In the genomic region with DNA sequence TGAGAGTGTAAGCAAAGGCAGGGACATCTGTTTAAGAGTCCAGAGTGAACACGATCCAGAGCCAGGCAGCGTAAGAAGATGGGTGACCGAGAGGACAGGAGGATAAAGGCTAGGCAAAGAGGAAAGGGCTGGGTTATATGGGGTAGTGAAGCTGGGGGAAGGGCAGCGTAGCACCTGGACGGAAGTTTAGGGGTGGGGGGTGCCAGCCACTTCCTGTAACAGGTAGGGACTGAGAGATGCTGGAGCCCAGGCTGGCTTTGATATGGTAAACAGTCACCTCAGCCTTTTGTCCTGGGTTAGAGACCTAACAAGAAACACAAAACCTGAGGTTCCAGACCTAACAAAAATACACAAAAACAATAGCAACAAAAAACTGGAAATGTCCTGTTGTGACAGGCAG, we compare ENCODE assay signal across 17 mouse cellular contexts. TPM values are rescaled to one million over a fixed set of nuclear protein-coding genes. Genes with fewer than 3 reads are reported as not detected.
DNase-seq lines count a peak whose midpoint lies in the region; ATAC-seq lines count a peak whose summit lies in the region.
"Had no signal": no experiment of that assay in that cellular context is flagged by ENCODE, and none has a peak within 500 bp of the region (broad histone marks: within the 10 kb centered on the region; RNA-seq: fewer than 3 reads in every experiment).

No protein-coding gene starts in this region.

- no peaks in the 10 kb centered on the region for H3K36me3 ChIP-seq in forebrain, embryonic 11.5 days (ENCODE audit: control insufficient read depth, insufficient read depth, low read length)
- no peaks in the 10 kb centered on the region for H3K36me3 ChIP-seq in forebrain, embryonic 10.5 days (replicated peaks)
- H3K36me3 ChIP-seq in intestine, embryonic 14.5 days (ENCODE audit: control insufficient read depth, insufficient read depth, low read length) = no peaks in the 10 kb centered on the region
- no peaks in the 10 kb centered on the region for H3K36me3 ChIP-seq in intestine, embryonic 16.5 days (ENCODE audit: control insufficient read depth, insufficient read depth, low read length)
- H3K36me3 ChIP-seq in embryonic facial prominence, embryonic 14.5 days (ENCODE audit: control insufficient read depth, insufficient read depth, low read length) = no peaks in the 10 kb centered on the region
- H3K36me3 ChIP-seq: G1E; neural tube, embryonic 15.5 days had no signal

- no peak overlapping the region for H3K4me3 ChIP-seq in forebrain, embryonic 11.5 days (ENCODE audit: low read depth, low read length)
- no peak overlapping the region for H3K4me3 ChIP-seq in forebrain, embryonic 10.5 days
- no peak overlapping the region for H3K4me3 ChIP-seq in intestine, embryonic 14.5 days (ENCODE audit: low read depth, low read length)
- H3K4me3 ChIP-seq in intestine, embryonic 16.5 days (ENCODE audit: low read length) = no peak overlapping the region
- H3K4me3 ChIP-seq in embryonic facial prominence, embryonic 14.5 days (ENCODE audit: low read depth, low read length) = no peak overlapping the region
- H3K4me3 ChIP-seq: left cerebral cortex, adult 2 months; neural tube, embryonic 15.5 days had no signal

- no peak overlapping the region for H3K9ac ChIP-seq in forebrain, embryonic 11.5 days (ENCODE audit: low read length)
- H3K9ac ChIP-seq in intestine, embryonic 14.5 days (ENCODE audit: low read length) = no peak overlapping the region
- H3K9ac ChIP-seq in intestine, embryonic 16.5 days (ENCODE audit: low read depth, low read length) = no peak overlapping the region
- no peak overlapping the region; the same call in 1 of the 2 replicates for H3K9ac ChIP-seq in embryonic facial prominence, embryonic 14.5 days (ENCODE audit: low read depth, low read length)
- H3K9ac ChIP-seq: neural tube, embryonic 15.5 days had no signal

- H3K9me3 ChIP-seq in forebrain, embryonic 11.5 days (ENCODE audit: control insufficient read depth, low read length) = no peaks in the 10 kb centered on the region; the same call in 1 of the 2 replicates
- peaks cover 32% of the 10 kb centered on the region for H3K9me3 ChIP-seq in forebrain, embryonic 10.5 days
- peaks cover 18% of the 10 kb centered on the region for H3K9me3 ChIP-seq in intestine, embryonic 14.5 days (ENCODE audit: control insufficient read depth, low read length)
- H3K9me3 ChIP-seq in intestine, embryonic 16.5 days (ENCODE audit: control insufficient read depth, low read length) = peaks cover 12% of the 10 kb centered on the region; the same call in 1 of the 2 replicates
- peaks cover 23% of the 10 kb centered on the region for H3K9me3 ChIP-seq in embryonic facial prominence, embryonic 14.5 days (ENCODE audit: control insufficient read depth, low read length)
- H3K9me3 ChIP-seq: G1E had no signal

- H3K4me2 ChIP-seq in forebrain, embryonic 11.5 days (ENCODE audit: low read depth, low read length, severe bottlenecking) = no peak overlapping the region
- no peak overlapping the region; the same call in 1 of the 2 replicates for H3K4me2 ChIP-seq in intestine, embryonic 14.5 days (ENCODE audit: low read length)
- H3K4me2 ChIP-seq in intestine, embryonic 16.5 days (ENCODE audit: low read depth, low read length) = no peak overlapping the region
- H3K4me2 ChIP-seq in embryonic facial prominence, embryonic 14.5 days (ENCODE audit: low read depth, low read length) = 0 out of 2 replicates have a peak overlapping the region, but pooled peaks have one; percentile 18
- H3K4me2 ChIP-seq: liver, embryonic 11.5 days; neural tube, embryonic 15.5 days had no signal

- H3K27me3 ChIP-seq in forebrain, embryonic 11.5 days (ENCODE audit: control insufficient read depth, insufficient read depth, low read length) = no peaks in the 10 kb centered on the region
- 0 out of 2 replicates have a peak, but pooled peaks cover 9% of the 10 kb centered on the region for H3K27me3 ChIP-seq in forebrain, embryonic 10.5 days (ENCODE audit: poor library complexity, severe bottlenecking)
- H3K27me3 ChIP-seq in intestine, embryonic 14.5 days (replicated peaks; ENCODE audit: control insufficient read depth, insufficient read depth, low read length) = no peaks in the 10 kb centered on the region
- H3K27me3 ChIP-seq in intestine, embryonic 16.5 days (replicated peaks; ENCODE audit: control insufficient read depth, insufficient read depth, low read length) = no peaks in the 10 kb centered on the region
- no peaks in the 10 kb centered on the region for H3K27me3 ChIP-seq in embryonic facial prominence, embryonic 14.5 days (replicated peaks; ENCODE audit: control insufficient read depth, insufficient read depth, low read length)
- H3K27me3 ChIP-seq: neural tube, embryonic 15.5 days had no signal

- H3K4me1 ChIP-seq in forebrain, embryonic 11.5 days (replicated peaks; ENCODE audit: control insufficient read depth, insufficient read depth, low read length) = 0 out of 2 replicates have a peak, but pooled peaks cover 2% of the 10 kb centered on the region
- H3K4me1 ChIP-seq in forebrain, embryonic 10.5 days = peaks cover 14% of the 10 kb centered on the region
- peaks cover 7% of the 10 kb centered on the region; the same call in 1 of the 2 replicates for H3K4me1 ChIP-seq in intestine, embryonic 14.5 days (replicated peaks; ENCODE audit: control insufficient read depth, insufficient read depth, low read length)
- H3K4me1 ChIP-seq in intestine, embryonic 16.5 days (ENCODE audit: control insufficient read depth, insufficient read depth, low read length) = no peaks in the 10 kb centered on the region
- H3K4me1 ChIP-seq in embryonic facial prominence, embryonic 14.5 days (ENCODE audit: control insufficient read depth, insufficient read depth, low read length) = peaks cover 8% of the 10 kb centered on the region; the same call in 1 of the 2 replicates

- no peak overlapping the region for H3K27ac ChIP-seq in forebrain, embryonic 11.5 days (ENCODE audit: low read depth, low read length)
- no peak overlapping the region for H3K27ac ChIP-seq in forebrain, embryonic 10.5 days
- H3K27ac ChIP-seq in intestine, embryonic 14.5 days (ENCODE audit: low read depth) = no peak overlapping the region
- no peak overlapping the region for H3K27ac ChIP-seq in intestine, embryonic 16.5 days (ENCODE audit: low read length)
- H3K27ac ChIP-seq in embryonic facial prominence, embryonic 14.5 days (replicated peaks; ENCODE audit: low read depth, low read length) = no peak overlapping the region
- H3K27ac ChIP-seq: left cerebral cortex, adult 2 months; neural tube, embryonic 15.5 days had no signal

- no peak for ATAC-seq in forebrain, embryonic 11.5 days (replicated peaks; ENCODE audit: low FRiP score)
- no peak for ATAC-seq in intestine, embryonic 14.5 days (replicated peaks; ENCODE audit: low FRiP score, low TSS enrichment, low read depth)
- no peak for ATAC-seq in intestine, embryonic 16.5 days
- no peak for ATAC-seq in embryonic facial prominence, embryonic 14.5 days (ENCODE audit: low read depth)
- ATAC-seq: inflammation-experienced regulatory T-cells, adult 6 months; lung, postnatal 0 days had no signal

- DNase-seq in forebrain, embryonic 11.5 days (ENCODE audit: low spot score) = peak; percentile 35
- DNase-seq in forebrain, embryonic 10.5 days (ENCODE audit: extremely low spot score, low spot score) = no peak
- DNase-seq in intestine, embryonic 14.5 days (ENCODE audit: low spot score) = peak; percentile 43
- DNase-seq in embryonic facial prominence, embryonic 14.5 days (ENCODE audit: low spot score) = no peak
- DNase-seq in thymus, postnatal 0 days (ENCODE audit: low spot score) = peak; percentile 83
- DNase-seq in ovary, postnatal 10 days (ENCODE audit: low spot score) = no peak
- no peak for DNase-seq in layer of hippocampus, adult 8-10 months (ENCODE audit: low spot score in 2 of 2)
- DNase-seq: adrenal gland, postnatal 25 days; cerebellum, adult 9-11 months; right cerebral cortex, adult 18-20 months had no signal

- 71% methylated on average over 5 of the region's 5 CpGs for WGBS in forebrain, embryonic 11.5 days
- 69% methylated on average over 5 of the region's 5 CpGs for WGBS in forebrain, embryonic 10.5 days
- 71% methylated on average over 5 of the region's 5 CpGs for WGBS in intestine, embryonic 14.5 days
- 67% methylated on average over 5 of the region's 5 CpGs for WGBS in intestine, embryonic 16.5 days
- whole genome bisulfite sequencing in embryonic facial prominence, embryonic 14.5 days = 77% methylated on average over 5 of the region's 5 CpGs

RNA-seq across cellular contexts. Expression of gene Arid2, which starts 29.5 kb away (rescaled TPM):
- 42.4 and 47.4 TPM in 2 replicates for polyA plus RNA-seq in forebrain, embryonic 11.5 days (2014; fragmentation: Nextera tagmentation; extraction: Ambion mirVana)
- 28.7 and 29.0 TPM in 2 replicates for polyA plus RNA-seq in forebrain, embryonic 10.5 days (2016; fragmentation: Nextera tagmentation; extraction: Ambion mirVana)
- 28.1 and 31.1 TPM in 2 replicates for polyA plus RNA-seq in intestine, embryonic 14.5 days (2014; fragmentation: Nextera tagmentation; extraction: Ambion mirVana)
- polyA plus RNA-seq in intestine, embryonic 16.5 days (2015; fragmentation: Nextera tagmentation; extraction: Ambion mirVana) = 12.4 and 12.6 TPM in 2 replicates
- 25.2 and 25.6 TPM in 2 replicates for polyA plus RNA-seq in embryonic facial prominence, embryonic 14.5 days (2014; fragmentation: Nextera tagmentation; extraction: Ambion mirVana)
- 28.5 and 34.9 TPM in 2 replicates for polyA plus RNA-seq in thymus, postnatal 0 days (2015; fragmentation: Nextera tagmentation; extraction: Ambion mirVana)
- 10 to 100 TPM; 28.6 to 39.8 (median 35.4) TPM for total RNA-seq in layer of hippocampus, adult 8-10 months (2022)

Comparison
In these comparisons a context has a peak if more than half of its experiments do, and no peak if none do; other contexts are left out.
1. DNase-seq: peak in forebrain, embryonic 11.5 days (single experiment), intestine, embryonic 14.5 days (single experiment) and thymus, postnatal 0 days (single experiment); none in forebrain, embryonic 10.5 days (single experiment), embryonic facial prominence, embryonic 14.5 days (single experiment), ovary, postnatal 10 days (single experiment) and layer of hippocampus, adult 8-10 months (0 of 2).